Mouse (Mus musculus) olfactory bulb, adult 2 months (tissue): ENCODE results near the gene Map3k13.

Experiments
- CTCF ChIP-seq: fragments of 200-500 bp; IDR thresholded peaks from 2 replicates; pipeline ENCODE4 v1.5.1; 2012; ENCODE audit warnings: low read depth, mild to moderate bottlenecking, low read length, moderate library complexity; ENCODE audit not compliant: insufficient read depth
- POLR2A ChIP-seq: fragments of 200-500 bp; IDR thresholded peaks from 2 replicates; pipeline ENCODE4 v1.6.1; 2012; ENCODE audit warnings: mild to moderate bottlenecking, low read depth, low read length, moderate library complexity; ENCODE audit not compliant: insufficient read depth

GRCm38 (mm10) chr16:21970536-21970935, 176.4 kb downstream of the Map3k13 start:
- TF ChIP-seq CTCF (no peak), POLR2A (no peak)
